Mouse (Mus musculus) midbrain, embryonic 11.5 days (tissue): ENCODE results near the gene Gucd1. TPM values are rescaled to one million over a fixed set of nuclear protein-coding genes. Genes with fewer than 3 reads are reported as not detected.
"Not testable (repeated sequence)": the region's sequence is repeated elsewhere in the genome, so short reads cannot be mapped to it uniquely, and the experiment has no call there.

Source experiments
- ATAC-seq: fragments of 200-750 bp; cut with Nextera tagmentation; 2 replicates; pipeline ENCODE4 v1.8.0; 2017; ENCODE audit warnings: moderate TSS enrichment, moderate library complexity; ENCODE audit not compliant: low FRiP score
- DNase-seq: peaks from one replicate; pipeline ENCODE4 v3.0.0; 2015; ENCODE audit warnings: low spot score; ENCODE audit errors: missing footprints
- H3K27ac ChIP-seq: fragments of 300-500 bp; sonication (generic); 2 replicates; pipeline ENCODE4 v1.5.1; 2014; ENCODE audit warnings: low read depth, low read length
- H3K27me3 ChIP-seq: fragments of 300-500 bp; sonication (generic); 2 replicates; pipeline ENCODE4 v1.6.1; 2014; ENCODE audit warnings: mild to moderate bottlenecking, low read length, moderate library complexity, mixed read lengths; ENCODE audit not compliant: control insufficient read depth, insufficient read depth
- H3K36me3 ChIP-seq: fragments of 300-500 bp; sonication (generic); 2 replicates; pipeline ENCODE4 v1.6.1; 2014; ENCODE audit warnings: mild to moderate bottlenecking, low read length, moderate library complexity, mixed read lengths; ENCODE audit not compliant: control insufficient read depth, insufficient read depth
- H3K4me1 ChIP-seq: fragments of 300-500 bp; sonication (generic); 2 replicates; pipeline ENCODE4 v1.6.1; 2014; ENCODE audit warnings: low read length; ENCODE audit not compliant: control insufficient read depth, insufficient read depth
- H3K4me2 ChIP-seq: fragments of 300-500 bp; sonication (generic); 2 replicates; pipeline ENCODE4 v1.6.1; 2014; ENCODE audit warnings: mild to moderate bottlenecking, moderate library complexity
- H3K4me3 ChIP-seq: fragments of 300-500 bp; sonication (generic); 2 replicates; pipeline ENCODE4 v1.5.1; 2014; ENCODE audit warnings: low read depth, low read length
- H3K9ac ChIP-seq: fragments of 300-500 bp; sonication (generic); 2 replicates; pipeline ENCODE4 v1.6.1; 2014; ENCODE audit warnings: low read length
- H3K9me3 ChIP-seq: fragments of 300-500 bp; sonication (generic); 2 replicates; pipeline ENCODE4 v1.6.1; 2016; ENCODE audit warnings: low read length; ENCODE audit not compliant: control insufficient read depth
- WGBS: fragments of 180-500 bp; shearing (Covaris S2); extraction: QIAGEN DNeasy Blood & Tissue Kit; methylation state at CpG from one replicate; pipeline ENCODE4 v1.1.7; 2014; 5-methylcytosine and 5-hydroxymethylcytosine counted together
- polyA plus RNA-seq: library from polyadenylated mRNA; unstranded; fragments of >200 nt; fragmentation: Nextera tagmentation; extraction: Ambion mirVana; gene quantifications from 2 replicates; pipeline ENCODE4 v1.2.1, GENCODE M21; 2014

Gene Gucd1
- polyA plus RNA-seq, 1 experiment from 2014 or later, result 36.0 TPM

- Histone ChIP-seq H3K4me1 (peaks cover 10% of the 10 kb centered on the region), H3K4me3 (no peak overlapping the region), H3K27me3 (no peaks in the 10 kb centered on the region), H3K9me3 (no peaks in the 10 kb centered on the region), H3K36me3 (peaks cover 20% of the 10 kb centered on the region), H3K27ac (no peak overlapping the region), H3K9ac (no peak overlapping the region), H3K4me2 (no peak overlapping the region)
- 89% methylated on average over 8 of the region's 8 CpGs for WGBS
- ATAC-seq (no peak), DNase-seq (no peak)
Observed at GRCm38 (mm10) chr10:75513306-75514067, 4.3 kb downstream of the Gucd1 start.

- 90% methylated on average over 7 of the region's 7 CpGs for WGBS
- Histone ChIP-seq H3K27ac (no peak overlapping the region), H3K9me3 (no peaks in the 10 kb centered on the region), H3K4me2 (no peak overlapping the region), H3K4me3 (no peak overlapping the region), H3K36me3 (peaks cover 22% of the 10 kb centered on the region), H3K27me3 (no peaks in the 10 kb centered on the region), H3K9ac (no peak overlapping the region), H3K4me1 (peaks cover 9% of the 10 kb centered on the region)
- no peak for DNase-seq
- no peak for ATAC-seq
Observed at GRCm38 (mm10) chr10:75512796-75513195, 5.0 kb downstream of the Gucd1 start.

DNA sequence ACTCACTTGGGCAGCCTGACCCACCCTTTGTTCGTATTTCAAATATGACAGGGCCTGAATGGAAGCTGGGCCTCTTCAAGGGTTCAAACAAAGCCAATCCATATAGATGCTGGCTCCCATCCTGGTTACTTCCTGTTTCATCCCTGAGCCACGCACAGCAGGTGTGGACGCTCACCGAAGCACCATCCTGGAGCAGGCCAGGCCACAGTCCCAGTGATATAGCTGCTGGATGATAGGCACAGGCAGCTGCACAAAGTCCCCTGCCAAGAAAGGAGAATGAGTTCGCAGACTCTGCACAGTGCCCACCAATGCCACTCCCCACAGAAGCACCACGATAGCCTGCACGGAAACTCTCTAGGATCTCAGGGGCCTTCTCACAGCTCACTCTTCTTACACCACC lies 5.9 kb downstream of the Gucd1 start:
- WGBS, result 94% methylated on average over 7 of the region's 7 CpGs
- no peaks in the 10 kb centered on the region for H3K27me3 ChIP-seq
- H3K4me1 ChIP-seq, result peaks cover 9% of the 10 kb centered on the region
- peaks cover 25% of the 10 kb centered on the region for H3K36me3 ChIP-seq
- H3K9ac ChIP-seq, result no peak overlapping the region
- no peak overlapping the region for H3K4me2 ChIP-seq
- H3K9me3 ChIP-seq, result no peaks in the 10 kb centered on the region
- ATAC-seq (no peak), DNase-seq (no peak)
- H3K4me3 ChIP-seq, result no peak overlapping the region
- no peak overlapping the region for H3K27ac ChIP-seq

GRCm38 (mm10) chr10:75511060-75511459 lies 6.7 kb downstream of the Gucd1 start:
- ATAC-seq, result no peak
- no peaks in the 10 kb centered on the region for H3K27me3 ChIP-seq
- H3K9me3 ChIP-seq, result no peaks in the 10 kb centered on the region
- H3K4me1 ChIP-seq, result peaks cover 4% of the 10 kb centered on the region
- DNase-seq, result peak; percentile 37
- 85% methylated on average over 9 of the region's 9 CpGs for whole genome bisulfite sequencing
- no peak overlapping the region for H3K4me2 ChIP-seq
- H3K9ac ChIP-seq, result no peak overlapping the region
- H3K36me3 ChIP-seq, result peaks cover 25% of the 10 kb centered on the region
- no peak overlapping the region for H3K27ac ChIP-seq
- no peak overlapping the region for H3K4me3 ChIP-seq

GRCm38 (mm10) chr10:75510446-75510845 lies 7.3 kb downstream of the Gucd1 start:
- Histone ChIP-seq H3K4me2 (no peak overlapping the region), H3K36me3 (peaks cover 25% of the 10 kb centered on the region), H3K27me3 (no peaks in the 10 kb centered on the region), H3K4me1 (no peaks in the 10 kb centered on the region), H3K9me3 (no peaks in the 10 kb centered on the region), H3K4me3 (no peak overlapping the region), H3K27ac (no peak overlapping the region), H3K9ac (no peak overlapping the region)
- DNase-seq (no peak), ATAC-seq (no peak)
- 93% methylated on average over 7 of the region's 7 CpGs for WGBS

- ATAC-seq, H3K9me3 ChIP-seq, H3K4me3 ChIP-seq, H3K4me2 ChIP-seq, DNase-seq, H3K27me3 ChIP-seq, H3K9ac ChIP-seq, H3K4me1 ChIP-seq, H3K27ac ChIP-seq: not testable (repeated sequence)
- 91% methylated on average over 3 of the region's 3 CpGs for WGBS
- peaks cover 23% of the 10 kb centered on the region for H3K36me3 ChIP-seq
Observed at GRCm38 (mm10) chr10:75505928-75506327, 11.8 kb downstream of the Gucd1 start.

- Histone ChIP-seq H3K4me2 (no peak overlapping the region), H3K27ac (no peak overlapping the region), H3K27me3 (no peaks in the 10 kb centered on the region), H3K4me3 (no peak overlapping the region), H3K4me1 (no peaks in the 10 kb centered on the region), H3K9ac (no peak overlapping the region), H3K36me3 (peaks cover 18% of the 10 kb centered on the region), H3K9me3 (no peaks in the 10 kb centered on the region)
- WGBS, result 81% methylated on average over 3 of the region's 3 CpGs
- ATAC-seq (no peak), DNase-seq (no peak)
Observed at GRCm38 (mm10) chr10:75505130-75505495, 12.7 kb downstream of the Gucd1 start.

DNA sequence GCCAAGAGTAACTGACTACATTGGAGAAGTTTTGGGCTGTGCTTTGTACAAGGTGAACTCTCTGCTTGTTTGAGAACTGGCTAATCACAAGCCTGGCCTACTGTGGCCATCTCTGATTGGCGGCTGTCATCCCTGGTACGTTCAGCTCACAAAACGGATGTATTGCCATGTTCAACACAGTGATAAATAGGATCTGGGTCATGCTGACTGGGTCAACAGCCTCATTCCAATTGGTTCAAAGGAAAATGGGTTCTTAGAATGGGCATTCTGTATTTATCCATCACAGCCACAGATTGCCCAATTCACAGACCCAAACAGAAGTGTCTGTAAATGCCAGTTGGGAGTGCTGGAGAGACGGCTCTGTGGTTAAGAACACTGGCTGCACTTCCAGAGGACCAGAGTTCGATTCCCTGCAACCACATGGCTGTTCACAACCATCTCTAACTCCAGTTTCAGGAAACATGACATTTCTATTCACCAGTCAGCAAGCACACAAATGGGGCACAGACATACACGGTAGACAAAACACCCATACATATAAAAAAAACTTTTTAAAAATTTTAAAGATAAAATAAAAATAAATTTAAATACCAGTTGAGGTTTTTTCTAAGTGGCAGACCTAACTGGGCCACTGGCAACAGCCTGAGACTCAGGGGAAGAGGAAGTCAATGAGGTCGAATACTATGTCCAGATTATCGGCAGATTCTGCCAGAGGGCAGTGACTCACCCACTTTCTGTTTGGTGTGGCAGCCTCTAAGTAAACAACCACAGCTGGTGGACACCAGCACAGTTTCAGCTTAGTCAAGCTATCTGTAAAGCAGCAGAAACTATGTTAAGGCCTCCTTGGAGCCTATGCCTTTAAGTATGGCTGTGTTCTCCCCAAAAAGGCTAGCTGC lies 13.3 kb downstream of the Gucd1 start:
- H3K27ac ChIP-seq, result no peak overlapping the region
- 94% methylated on average over 8 of the region's 8 CpGs for WGBS
- no peak overlapping the region for H3K9ac ChIP-seq
- DNase-seq, result no peak
- no peak for ATAC-seq
- no peak overlapping the region for H3K4me2 ChIP-seq
- no peaks in the 10 kb centered on the region for H3K9me3 ChIP-seq
- no peaks in the 10 kb centered on the region for H3K4me1 ChIP-seq
- H3K36me3 ChIP-seq, result peaks cover 12% of the 10 kb centered on the region
- no peaks in the 10 kb centered on the region for H3K27me3 ChIP-seq
- no peak overlapping the region for H3K4me3 ChIP-seq

DNA sequence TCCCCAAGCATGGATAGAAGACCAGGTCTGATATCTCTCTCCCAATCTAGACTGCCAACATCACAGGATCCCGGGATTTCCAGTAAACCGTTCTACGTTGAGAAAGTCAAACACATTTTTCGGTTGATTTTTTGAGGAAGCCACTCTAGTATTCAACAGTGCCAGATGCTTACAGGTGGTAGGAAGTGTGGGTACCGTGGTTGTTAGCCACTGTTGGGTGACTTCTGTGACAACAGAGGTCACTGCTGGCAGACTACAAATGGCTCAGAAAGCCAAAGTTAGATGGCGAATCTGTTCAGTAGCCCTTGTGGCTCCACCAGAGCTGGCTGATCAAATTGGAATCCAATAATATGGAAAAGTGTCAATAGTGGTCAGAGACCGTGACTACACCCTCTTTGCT lies 14.1 kb downstream of the Gucd1 start:
- no peak overlapping the region for H3K27ac ChIP-seq
- H3K27me3 ChIP-seq, result no peaks in the 10 kb centered on the region
- H3K4me1 ChIP-seq, result no peaks in the 10 kb centered on the region
- H3K9me3 ChIP-seq, result no peaks in the 10 kb centered on the region
- ATAC-seq (no peak), DNase-seq (peak; percentile 49)
- no peak overlapping the region for H3K9ac ChIP-seq
- H3K36me3 ChIP-seq, result peaks cover 6% of the 10 kb centered on the region
- no peak overlapping the region for H3K4me3 ChIP-seq
- WGBS, result 94% methylated on average over 7 of the region's 7 CpGs
- H3K4me2 ChIP-seq, result no peak overlapping the region
